Mouse (Mus musculus) left cerebral cortex, postnatal 25 days (tissue): Measurements from ENCODE around the gene Cacna1i. TPM values are rescaled to one million over a fixed set of nuclear protein-coding genes. Genes with fewer than 3 reads are reported as not detected.

ENCODE experiments used
- DNase-seq, 2 experiments: peaks; one replicate each; pipeline ENCODE4 v3.0.0; 2022; ENCODE audit warnings: low spot score in 2 of 2, mixed read lengths in 1 of 2
- intact Hi-C: fragments of 180-260 bp; cut with DNase I; formaldehyde crosslinking; loops from one replicate; pipeline ENCODE4 v1.15.1; 2025
- total RNA-seq, 2 experiments: library from RNA; stranded (reverse); gene quantifications; 2 replicates each; pipeline ENCODE4 v1.2.3; 2021

Cacna1i gene
- total RNA-seq, 2 experiments from 2014 or later: 77.1 to 79.3 TPM

- DNase-seq: peak; percentile 18 to 51
- intact Hi-C loops: no loop called here
Measured at GRCm38 (mm10) chr15:80366899-80367298, 79.9 kb downstream of the Cacna1i start.

DNA sequence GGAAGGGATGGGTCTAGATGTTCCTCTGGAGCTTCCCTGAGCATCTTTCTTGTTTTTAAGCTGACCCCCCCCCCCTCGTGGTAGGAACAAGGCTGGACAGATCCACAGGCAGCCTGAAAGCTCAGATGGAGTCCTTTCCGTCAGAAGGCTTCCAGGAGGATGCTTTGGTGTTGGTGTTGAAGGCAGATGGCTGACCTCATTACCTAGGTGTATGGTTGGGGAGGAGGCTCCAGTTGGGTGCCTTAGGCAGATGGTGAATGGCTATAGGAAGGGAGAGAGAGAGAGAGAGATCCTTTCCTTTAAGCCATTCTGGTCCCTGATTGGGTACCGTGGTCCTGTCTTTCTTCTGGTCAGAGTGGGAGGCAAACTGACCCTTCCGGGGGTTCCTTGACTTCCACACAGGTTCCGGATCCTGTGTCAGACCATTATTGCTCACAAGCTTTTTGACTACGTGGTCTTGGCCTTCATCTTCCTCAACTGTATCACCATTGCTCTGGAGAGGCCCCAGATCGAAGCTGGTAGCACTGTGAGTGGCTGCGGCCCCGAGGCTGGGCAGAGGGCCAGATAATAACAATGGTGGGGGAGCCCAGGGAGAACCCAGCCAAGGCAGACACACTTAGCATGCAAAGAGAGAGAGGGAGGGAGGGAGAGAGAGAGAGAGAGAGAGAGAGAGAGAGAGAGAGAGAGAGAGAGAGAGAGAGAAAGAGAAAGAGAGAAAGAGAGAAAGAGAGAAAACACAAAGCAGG is 86.4 kb downstream of the Cacna1i start:
- no peak for DNase-seq
- intact Hi-C loops: no loop called here

- no peak for DNase-seq
- intact Hi-C loops: no loop called here
Measured at GRCm38 (mm10) chr15:80374854-80375253, 87.8 kb downstream of the Cacna1i start.

DNA sequence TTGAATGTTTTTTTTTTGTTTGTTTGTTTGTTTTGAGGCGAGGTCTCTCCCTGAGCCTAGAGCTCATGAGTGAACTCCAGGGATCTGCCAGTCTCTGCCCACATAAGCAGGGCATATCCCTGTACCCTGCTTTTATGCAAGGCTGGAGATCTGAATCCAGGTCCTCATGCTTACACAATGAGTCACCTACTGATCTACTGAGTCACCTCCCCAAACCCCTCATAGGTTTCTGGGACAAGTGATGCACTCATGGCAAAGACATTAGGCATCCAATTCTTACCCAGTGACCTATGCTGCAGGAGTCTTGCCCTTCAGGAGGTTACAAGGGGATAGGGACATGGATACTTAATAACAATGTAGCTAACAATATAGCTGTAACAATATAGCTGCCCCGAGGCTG is 100.1 kb downstream of the Cacna1i start:
- intact Hi-C loops: no loop called here

GRCm38 (mm10) chr15:80391791-80392190 is 104.8 kb downstream of the Cacna1i start:
- intact Hi-C loops: no loop called here
- no peak for DNase-seq

More for the DNA sequence above, 100.1 kb downstream of the Cacna1i start:
- no peak for DNase-seq

- intact Hi-C loops: no loop called here
- DNase-seq: no peak
Measured at GRCm38 (mm10) chr15:80395035-80395434, 108.0 kb downstream of the Cacna1i start.

- intact Hi-C loops: no loop called here
- no peak for DNase-seq
Measured at GRCm38 (mm10) chr15:80399451-80399850, 112.4 kb downstream of the Cacna1i start.

DNA sequence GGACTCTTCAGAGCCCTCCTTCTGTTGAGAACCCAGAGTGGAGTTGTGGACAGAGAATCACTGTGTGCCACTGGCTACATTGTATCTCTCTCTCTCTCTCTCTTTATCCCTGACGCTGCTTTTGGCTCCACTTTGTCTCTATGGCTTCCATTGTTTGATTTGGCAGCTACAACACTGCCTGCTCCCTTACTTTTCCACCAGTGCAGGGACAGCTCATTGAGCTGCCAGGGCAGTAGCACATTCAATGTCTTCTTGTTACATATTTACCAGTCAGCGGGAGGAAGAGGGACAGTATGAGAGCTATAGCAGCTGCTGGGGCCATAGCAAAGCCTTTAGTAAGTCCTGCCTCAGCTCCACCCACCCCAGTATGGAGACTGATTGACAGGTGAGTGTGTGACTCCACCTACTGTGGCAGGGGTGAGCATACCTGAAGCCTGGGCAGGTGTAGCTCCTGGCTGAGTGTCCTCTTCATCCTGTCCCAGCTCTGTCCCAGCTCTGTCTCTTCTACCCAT is 114.4 kb downstream of the Cacna1i start:
- intact Hi-C loops: loop anchor here (5.0 kb wide), 1 partner anchor 216 kb away; no protein-coding TSS in a partner anchor
- peak in 1 of 2 experiments; percentile 46 for DNase-seq

DNA sequence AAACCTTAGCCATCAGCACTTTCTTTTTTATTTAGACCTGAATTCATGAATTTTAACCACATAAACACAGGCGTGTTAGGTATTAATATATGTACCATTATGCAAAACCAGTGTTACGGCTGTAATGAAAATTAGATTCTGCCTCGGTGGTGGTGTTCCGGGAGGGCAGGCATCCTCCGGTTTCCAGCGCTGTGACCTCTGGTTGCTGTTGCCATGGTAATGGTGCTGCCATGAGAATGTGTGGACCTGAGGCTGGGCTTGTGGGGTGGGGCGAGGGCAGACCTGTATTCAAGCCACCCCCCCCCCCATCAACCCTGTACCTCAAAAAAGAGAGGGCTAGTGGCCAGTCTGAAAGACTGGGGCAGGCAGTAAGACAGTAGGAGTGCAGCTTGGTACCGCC is 114.9 kb downstream of the Cacna1i start:
- intact Hi-C loops: loop anchor here (5.0 kb wide), 1 partner anchor 215 kb away; no protein-coding TSS in a partner anchor
- DNase-seq: no peak

- DNase-seq: no peak
- intact Hi-C loops: no loop called here
Measured at GRCm38 (mm10) chr15:80407873-80408272, 120.8 kb downstream of the Cacna1i start.

DNA sequence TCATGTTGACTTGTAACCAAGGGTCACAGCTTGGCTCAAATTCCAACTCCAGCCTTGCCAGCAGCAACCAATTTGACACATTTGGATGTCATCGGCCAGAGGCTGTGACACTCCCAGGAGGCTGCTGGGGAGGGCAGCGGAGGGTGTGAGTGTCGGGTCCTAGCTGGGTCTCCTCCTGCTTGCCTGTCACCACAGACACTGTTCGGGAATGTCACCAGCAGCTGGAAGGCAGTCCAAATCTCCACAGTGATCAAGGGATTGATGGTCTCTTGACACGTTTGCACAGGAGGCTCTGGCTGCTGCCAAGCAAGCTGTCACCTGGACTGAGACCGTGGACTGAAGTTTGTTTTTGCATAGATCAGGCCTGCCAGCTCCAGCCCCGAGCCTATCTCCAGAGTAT is 123.6 kb downstream of the Cacna1i start:
- DNase-seq: no peak
- intact Hi-C loops: no loop called here

GRCm38 (mm10) chr15:80413070-80413469 is 126.0 kb downstream of the Cacna1i start:
- no peak for DNase-seq
- intact Hi-C loops: no loop called here

DNA sequence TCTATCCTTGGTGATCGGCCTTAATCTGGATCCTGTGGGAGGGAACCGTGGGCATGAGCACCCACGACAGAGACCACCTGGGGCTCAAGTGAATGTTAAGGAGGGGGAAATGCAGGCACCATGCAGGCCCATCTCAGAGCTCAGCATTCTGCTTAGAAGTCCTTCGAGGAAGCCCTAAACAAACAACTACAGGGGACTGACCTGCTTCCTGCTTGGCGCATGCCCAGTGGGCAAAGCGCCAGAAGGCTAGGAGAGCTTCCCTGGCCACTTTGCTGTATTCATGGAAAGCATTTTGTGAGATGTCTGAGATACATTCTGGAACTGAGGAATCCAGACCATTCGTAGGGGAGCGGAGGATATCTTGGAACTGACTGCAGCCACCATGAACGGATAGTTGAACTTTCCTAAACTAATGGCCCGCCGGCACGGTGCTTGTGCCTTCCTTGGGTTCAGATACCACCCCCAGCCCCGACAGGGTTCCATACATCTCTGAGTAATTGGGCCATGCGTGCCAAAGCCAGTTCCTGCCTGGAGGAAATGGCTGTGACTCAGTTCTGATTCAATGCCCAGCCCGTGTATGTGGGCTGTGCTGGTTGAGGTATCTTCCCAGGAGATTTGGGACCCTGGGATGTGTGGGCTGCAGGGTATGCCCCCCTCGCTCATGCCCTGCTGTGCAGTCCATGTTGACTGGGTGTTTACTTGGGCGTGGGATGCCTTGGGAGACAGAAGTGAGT is 127.1 kb downstream of the Cacna1i start:
- DNase-seq: peak in 1 of 2 experiments; percentile 74
- intact Hi-C loops: no loop called here

DNA sequence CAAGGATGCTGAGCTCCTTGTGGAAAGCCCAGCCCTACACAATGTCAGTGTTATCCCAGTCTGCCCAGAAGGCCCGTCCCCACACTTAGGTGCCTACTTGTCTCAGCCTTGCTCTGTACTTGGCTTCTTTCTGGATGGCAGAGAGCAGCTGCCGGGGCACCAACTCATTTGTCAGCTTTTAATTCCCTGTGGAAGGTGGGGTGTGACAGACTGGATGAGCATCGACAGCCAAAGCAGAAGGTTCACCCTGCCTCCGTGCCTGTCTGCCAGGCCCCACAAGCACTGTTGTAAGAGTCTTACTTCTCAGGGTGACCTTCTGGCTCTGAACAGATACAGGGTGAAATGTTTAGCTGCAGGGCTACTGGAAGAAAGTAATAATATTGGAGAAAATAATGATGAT is 128.1 kb downstream of the Cacna1i start:
- DNase-seq: no peak
- intact Hi-C loops: no loop called here

- intact Hi-C loops: no loop called here
- DNase-seq: no peak
Measured at GRCm38 (mm10) chr15:80417066-80417465, 130.0 kb downstream of the Cacna1i start.

DNA sequence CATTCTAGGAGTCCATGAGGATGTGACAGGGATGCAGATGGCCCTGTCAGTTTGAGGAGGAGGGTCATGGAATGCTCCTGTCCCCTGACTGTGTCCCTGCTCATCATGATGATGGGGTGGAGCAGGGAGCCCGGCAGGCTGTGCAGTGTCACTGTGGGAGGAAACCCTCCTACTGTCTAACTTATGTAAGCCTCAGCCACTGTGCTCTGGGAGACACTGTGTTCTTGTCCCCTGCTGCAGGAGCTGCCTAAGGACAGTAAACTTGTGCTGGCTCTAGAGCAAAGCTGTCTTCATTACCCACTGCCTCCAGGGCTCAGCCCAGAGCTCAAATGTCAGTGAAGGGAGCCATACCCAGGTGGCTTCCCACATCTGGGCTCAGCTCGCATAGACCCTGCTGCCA is 131.1 kb downstream of the Cacna1i start:
- intact Hi-C loops: no loop called here
- DNase-seq: peak; percentile 38 to 57

GRCm38 (mm10) chr15:80430324-80430723 is 143.3 kb downstream of the Cacna1i start:
- peak in 1 of 2 experiments; percentile 37 for DNase-seq
- intact Hi-C loops: no loop called here

- intact Hi-C loops: no loop called here
- DNase-seq: peak in 1 of 2 experiments; percentile 10
Measured at GRCm38 (mm10) chr15:80436961-80437360, 149.9 kb downstream of the Cacna1i start.

GRCm38 (mm10) chr15:80437996-80438395 is 151.0 kb downstream of the Cacna1i start:
- intact Hi-C loops: no loop called here
- DNase-seq: no peak

- intact Hi-C loops: no loop called here
- no peak for DNase-seq
Measured at GRCm38 (mm10) chr15:80438423-80438822, 151.4 kb downstream of the Cacna1i start.

- intact Hi-C loops: no loop called here
- DNase-seq: no peak
Measured at GRCm38 (mm10) chr15:80440195-80440594, 153.2 kb downstream of the Cacna1i start.
